Mouse (Mus musculus) cerebellum, postnatal 10 days (tissue): ENCODE results near the gene 4921517D22Rik.
A peak's percentile ranks its signal among the peaks of the same experiment; 100 is the strongest.
"Not testable (repeated sequence)": the region's sequence is repeated elsewhere in the genome, so short reads cannot be mapped to it uniquely, and the experiment has no call there.

Experiments
- DNase-seq, 2 experiments: peaks; one replicate each; pipeline ENCODE4 v3.0.0; 2021; ENCODE audit warnings: mixed read lengths in 2 of 2

Gene 4921517D22Rik

GRCm38 (mm10) chr13:59694008-59694407, at the start of gene 4921517D22Rik:
4921517D22Rik (minus strand) TSS chr13:59694108.
- no peak for DNase-seq

- no peak for DNase-seq
Observed at GRCm38 (mm10) chr13:59741697-59742096, 47.8 kb upstream of the 4921517D22Rik start.

GRCm38 (mm10) chr13:59741096-59741495, 47.2 kb upstream of the 4921517D22Rik start:
- peak; percentile 45 to 46 for DNase-seq

GRCm38 (mm10) chr13:59739397-59739796, 45.5 kb upstream of the 4921517D22Rik start:
- DNase-seq = no peak

GRCm38 (mm10) chr13:59738455-59738854, 44.5 kb upstream of the 4921517D22Rik start:
- no peak for DNase-seq

GRCm38 (mm10) chr13:59735190-59735589, 41.3 kb upstream of the 4921517D22Rik start:
- DNase-seq = no peak

GRCm38 (mm10) chr13:59734347-59734746, 40.4 kb upstream of the 4921517D22Rik start:
- not testable (repeated sequence) for DNase-seq

- no peak for DNase-seq
Observed at GRCm38 (mm10) chr13:59733936-59734335, 40.0 kb upstream of the 4921517D22Rik start.

GRCm38 (mm10) chr13:59731652-59732051, 37.7 kb upstream of the 4921517D22Rik start, which contains the start of gene Spata31d1d:
Spata31d1d (minus strand) TSS chr13:59731752.
- no peak for DNase-seq

- peak; percentile 90 to 94 for DNase-seq
Observed at GRCm38 (mm10) chr13:59728378-59729093, 34.6 kb upstream of the 4921517D22Rik start.

- no peak for DNase-seq
Observed at GRCm38 (mm10) chr13:59726139-59726867, 32.4 kb upstream of the 4921517D22Rik start.

GRCm38 (mm10) chr13:59722089-59722488, 28.2 kb upstream of the 4921517D22Rik start:
- not testable (repeated sequence) for DNase-seq

- no peak for DNase-seq
Observed at GRCm38 (mm10) chr13:59719475-59719874, 25.6 kb upstream of the 4921517D22Rik start.

GRCm38 (mm10) chr13:59718857-59719440, 25.0 kb upstream of the 4921517D22Rik start:
- not testable (repeated sequence) for DNase-seq

- DNase-seq = no peak
Observed at GRCm38 (mm10) chr13:59713710-59714109, 19.8 kb upstream of the 4921517D22Rik start.

GRCm38 (mm10) chr13:59711984-59712383, 18.1 kb upstream of the 4921517D22Rik start, which contains the start of gene Spata31d1b:
Spata31d1b (plus strand) TSS chr13:59712284.
- not testable (repeated sequence) for DNase-seq

- no peak for DNase-seq
Observed at GRCm38 (mm10) chr13:59710230-59710629, 16.3 kb upstream of the 4921517D22Rik start, which contains the start of gene Spata31d1a. Spata31d1a (minus strand) TSS chr13:59710330.

GRCm38 (mm10) chr13:59704562-59704961, 10.7 kb upstream of the 4921517D22Rik start:
- DNase-seq = no peak

- no peak for DNase-seq
Observed at GRCm38 (mm10) chr13:59703514-59703913, 9.6 kb upstream of the 4921517D22Rik start.

GRCm38 (mm10) chr13:59700137-59700536, 6.2 kb upstream of the 4921517D22Rik start:
- DNase-seq = not testable (repeated sequence)

GRCm38 (mm10) chr13:59699131-59699530, 5.2 kb upstream of the 4921517D22Rik start:
- DNase-seq = no peak

- no peak for DNase-seq
Observed at GRCm38 (mm10) chr13:59695781-59696180, 1.9 kb upstream of the 4921517D22Rik start.

GRCm38 (mm10) chr13:59691478-59691877, 2.4 kb downstream of the 4921517D22Rik start:
- no peak for DNase-seq
